Mouse (Mus musculus): Measurements from ENCODE around the gene Nptn. TPM values are rescaled to one million over a fixed set of nuclear protein-coding genes. Genes with fewer than 3 reads are reported as not detected.

Nptn gene
- polyA plus RNA-seq, 1 experiment from 2014 or later, result 145 TPM

DNA sequence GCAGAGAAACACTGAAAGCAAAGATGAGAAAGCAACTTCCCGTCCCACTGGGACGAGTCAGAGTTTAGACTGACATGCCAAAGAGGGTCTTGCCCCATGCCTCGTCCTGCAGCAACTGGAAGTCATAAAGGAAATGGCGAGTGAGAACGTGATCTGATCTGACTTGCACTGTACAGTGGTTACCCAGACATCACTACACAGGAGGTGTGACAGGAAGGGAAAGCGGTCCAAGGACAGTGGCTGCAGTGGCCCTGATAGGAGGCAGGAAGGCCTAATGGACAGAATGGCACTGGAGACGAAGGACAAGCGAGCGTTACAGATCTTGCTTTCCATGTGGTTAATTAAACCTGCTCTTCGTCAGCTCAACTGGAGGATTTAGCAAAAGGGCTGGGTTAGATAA is 103.2 kb downstream of the Nptn start:
- WGBS, result 78% methylated on average over 10 of the region's 10 CpGs
- Histone ChIP-seq H3K4me2 (replicated peaks; ENCODE audit: low read depth) (no peak overlapping the region), H3K27me3 (replicated peaks; ENCODE audit: control insufficient read depth, insufficient read depth, low read length) (no peaks in the 10 kb centered on the region), H3K9me3 (ENCODE audit: control insufficient read depth) (no peaks in the 10 kb centered on the region), H3K4me3 (ENCODE audit: low read depth, low read length) (no peak overlapping the region), H3K36me3 (ENCODE audit: control insufficient read depth, insufficient read depth) (no peaks in the 10 kb centered on the region), H3K4me1 (replicated peaks; ENCODE audit: control insufficient read depth, insufficient read depth, low read length) (no peaks in the 10 kb centered on the region), H3K27ac (ENCODE audit: low read depth, low read length) (no peak overlapping the region), H3K9ac (ENCODE audit: low read depth, low read length) (no peak overlapping the region)
- TF ChIP-seq CTCF (IDR thresholded peaks at IDR 0.05; ENCODE audit: low read depth), result no peak
- ATAC-seq, result no peak

DNA sequence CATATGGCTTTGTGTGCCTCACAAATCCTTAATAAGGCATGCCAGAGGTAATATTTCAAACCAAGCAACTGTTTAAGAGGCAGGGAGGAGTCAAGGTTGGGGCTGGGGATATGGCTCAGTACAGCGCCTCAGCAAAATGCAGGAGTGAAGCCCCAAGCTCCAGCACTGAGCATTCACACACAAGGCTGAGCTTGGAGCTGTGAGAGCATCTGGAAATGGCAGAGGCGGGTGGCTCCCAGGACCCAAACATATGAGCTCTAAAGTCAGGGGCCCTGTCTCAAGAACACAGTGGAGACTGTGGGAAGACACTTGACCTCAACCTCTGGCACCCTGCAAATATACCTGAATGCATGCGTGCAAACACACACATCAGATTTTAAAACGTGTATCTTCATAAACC is 106.0 kb downstream of the Nptn start:
- WGBS, result 78% methylated on average over 4 of the region's 4 CpGs
- Histone ChIP-seq H3K4me2 (replicated peaks; ENCODE audit: low read depth) (no peak overlapping the region), H3K27me3 (replicated peaks; ENCODE audit: control insufficient read depth, insufficient read depth, low read length) (no peaks in the 10 kb centered on the region), H3K4me3 (ENCODE audit: low read depth, low read length) (no peak overlapping the region), H3K36me3 (ENCODE audit: control insufficient read depth, insufficient read depth) (no peaks in the 10 kb centered on the region), H3K9me3 (ENCODE audit: control insufficient read depth) (no peaks in the 10 kb centered on the region), H3K9ac (ENCODE audit: low read depth, low read length) (no peak overlapping the region), H3K4me1 (replicated peaks; ENCODE audit: control insufficient read depth, insufficient read depth, low read length) (no peaks in the 10 kb centered on the region), H3K27ac (ENCODE audit: low read depth, low read length) (no peak overlapping the region)
- ATAC-seq, result no peak
- TF ChIP-seq CTCF (IDR thresholded peaks at IDR 0.05; ENCODE audit: low read depth), result no peak

DNA sequence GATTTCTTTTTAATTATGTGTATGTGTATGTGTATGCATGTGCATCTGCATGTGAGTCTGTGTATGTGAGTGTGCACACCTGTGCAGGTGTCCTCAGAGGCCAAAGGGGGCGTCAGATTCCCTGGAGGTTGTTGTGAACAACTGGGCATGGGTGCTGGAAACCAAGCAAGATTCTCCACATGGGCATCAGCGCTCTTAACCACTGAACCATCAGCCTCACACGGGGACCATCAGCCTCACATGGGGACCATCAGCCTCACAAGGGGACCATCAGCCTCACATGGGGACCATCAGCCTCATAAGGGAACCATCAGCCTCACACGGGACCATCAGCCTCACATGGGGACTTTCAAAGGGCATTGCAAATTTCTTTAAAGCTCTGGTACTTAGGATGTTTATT is 108.7 kb downstream of the Nptn start:
- 86% methylated on average over 4 of the region's 4 CpGs for WGBS
- Histone ChIP-seq H3K4me1 (replicated peaks; ENCODE audit: control insufficient read depth, insufficient read depth, low read length) (no peaks in the 10 kb centered on the region), H3K9me3 (ENCODE audit: control insufficient read depth) (no peaks in the 10 kb centered on the region)

DNA sequence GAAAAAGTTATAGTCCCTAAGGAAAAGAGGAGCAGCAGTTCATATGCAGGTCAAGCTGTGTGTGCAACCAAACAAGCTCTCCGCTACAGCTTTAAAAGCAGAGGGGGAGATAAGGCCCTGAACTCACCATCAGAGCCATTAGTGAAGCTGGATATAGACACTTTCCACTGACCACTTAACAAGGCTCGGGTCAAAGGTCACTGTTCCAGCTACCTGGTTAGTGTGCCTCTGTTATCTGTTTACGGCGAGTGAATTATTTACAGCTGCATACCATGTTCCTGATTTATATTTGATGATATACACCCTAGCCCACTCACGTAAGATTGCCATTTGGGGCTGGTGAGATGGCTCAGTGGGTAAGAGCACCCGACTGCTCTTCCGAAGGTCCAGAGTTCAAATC is 109.4 kb downstream of the Nptn start:
- H3K36me3 ChIP-seq (ENCODE audit: control insufficient read depth, insufficient read depth), result no peaks in the 10 kb centered on the region
- H3K9me3 ChIP-seq (ENCODE audit: control insufficient read depth), result no peaks in the 10 kb centered on the region
- ATAC-seq, result 0 out of 2 replicates have a peak, but pooled peaks have one; percentile 25
- 43% methylated on average over 7 of the region's 7 CpGs for WGBS
- no peaks in the 10 kb centered on the region for H3K27me3 ChIP-seq (replicated peaks; ENCODE audit: control insufficient read depth, insufficient read depth, low read length)
- no peak overlapping the region for H3K27ac ChIP-seq (ENCODE audit: low read depth, low read length)
- H3K4me2 ChIP-seq (replicated peaks; ENCODE audit: low read depth), result no peak overlapping the region
- H3K4me3 ChIP-seq (ENCODE audit: low read depth, low read length), result no peak overlapping the region
- no peak for TF ChIP-seq CTCF (IDR thresholded peaks at IDR 0.05; ENCODE audit: low read depth)
- H3K4me1 ChIP-seq (replicated peaks; ENCODE audit: control insufficient read depth, insufficient read depth, low read length), result no peaks in the 10 kb centered on the region
- H3K9ac ChIP-seq (ENCODE audit: low read depth, low read length), result no peak overlapping the region

More for the DNA sequence above, 108.7 kb downstream of the Nptn start:
- no peak for ATAC-seq
- no peak overlapping the region for H3K4me2 ChIP-seq (replicated peaks; ENCODE audit: low read depth)
- TF ChIP-seq CTCF (IDR thresholded peaks at IDR 0.05; ENCODE audit: low read depth), result no peak
- H3K9ac ChIP-seq (ENCODE audit: low read depth, low read length), result no peak overlapping the region
- H3K27ac ChIP-seq (ENCODE audit: low read depth, low read length), result no peak overlapping the region
- H3K4me3 ChIP-seq (ENCODE audit: low read depth, low read length), result no peak overlapping the region
- no peaks in the 10 kb centered on the region for H3K27me3 ChIP-seq (replicated peaks; ENCODE audit: control insufficient read depth, insufficient read depth, low read length)
- H3K36me3 ChIP-seq (ENCODE audit: control insufficient read depth, insufficient read depth), result no peaks in the 10 kb centered on the region

DNA sequence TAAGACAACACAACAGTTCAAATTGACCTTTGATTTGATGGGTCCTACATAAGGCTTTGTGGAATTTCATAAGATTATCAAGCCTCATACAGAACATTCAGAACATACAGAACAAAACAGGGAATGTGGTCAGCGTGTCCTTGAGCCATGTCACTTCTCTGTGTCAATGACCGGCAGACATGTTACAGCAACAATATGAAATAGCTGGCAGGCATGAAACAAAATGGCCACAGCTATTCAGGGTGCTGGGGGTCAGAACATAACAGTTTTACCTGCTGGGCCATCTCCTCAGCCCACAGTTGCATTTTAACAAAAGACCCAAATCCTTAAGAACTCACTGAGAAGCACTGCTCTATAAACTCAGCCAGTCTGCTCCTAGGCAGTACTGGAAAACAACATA is 116.4 kb downstream of the Nptn start:
- Histone ChIP-seq H3K4me2 (replicated peaks; ENCODE audit: low read depth) (no peak overlapping the region), H3K27ac (ENCODE audit: low read depth, low read length) (no peak overlapping the region), H3K4me3 (ENCODE audit: low read depth, low read length) (no peak overlapping the region), H3K27me3 (replicated peaks; ENCODE audit: control insufficient read depth, insufficient read depth, low read length) (no peaks in the 10 kb centered on the region), H3K9me3 (ENCODE audit: control insufficient read depth) (no peaks in the 10 kb centered on the region), H3K9ac (ENCODE audit: low read depth, low read length) (no peak overlapping the region), H3K4me1 (replicated peaks; ENCODE audit: control insufficient read depth, insufficient read depth, low read length) (no peaks in the 10 kb centered on the region), H3K36me3 (ENCODE audit: control insufficient read depth, insufficient read depth) (no peaks in the 10 kb centered on the region)
- WGBS, result 92% methylated on average over 2 of the region's 2 CpGs
- no peak for ATAC-seq
- TF ChIP-seq CTCF (IDR thresholded peaks at IDR 0.05; ENCODE audit: low read depth), result no peak

DNA sequence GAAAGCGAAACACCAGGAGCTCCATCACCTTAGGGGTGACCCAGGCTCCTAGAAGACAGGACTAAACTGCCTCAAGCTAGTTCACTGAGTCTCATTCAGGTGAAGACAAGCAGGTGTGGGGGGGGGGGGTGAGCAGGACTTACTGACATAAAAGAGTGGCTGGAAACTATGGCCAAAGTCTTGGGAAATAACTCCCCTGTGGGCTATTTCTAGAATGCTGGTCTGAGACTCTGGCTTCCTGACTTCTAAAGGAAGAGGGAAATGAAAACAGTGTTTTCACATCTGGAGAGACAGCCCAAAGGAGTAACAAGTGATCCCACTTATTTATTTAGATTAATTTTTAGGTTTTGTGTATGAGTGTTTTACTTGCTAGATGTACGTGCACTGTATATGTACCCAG is 119.7 kb downstream of the Nptn start:
- no peaks in the 10 kb centered on the region for H3K27me3 ChIP-seq (replicated peaks; ENCODE audit: control insufficient read depth, insufficient read depth, low read length)
- 80% methylated on average over 2 of the region's 2 CpGs for WGBS
- no peak for ATAC-seq

DNA sequence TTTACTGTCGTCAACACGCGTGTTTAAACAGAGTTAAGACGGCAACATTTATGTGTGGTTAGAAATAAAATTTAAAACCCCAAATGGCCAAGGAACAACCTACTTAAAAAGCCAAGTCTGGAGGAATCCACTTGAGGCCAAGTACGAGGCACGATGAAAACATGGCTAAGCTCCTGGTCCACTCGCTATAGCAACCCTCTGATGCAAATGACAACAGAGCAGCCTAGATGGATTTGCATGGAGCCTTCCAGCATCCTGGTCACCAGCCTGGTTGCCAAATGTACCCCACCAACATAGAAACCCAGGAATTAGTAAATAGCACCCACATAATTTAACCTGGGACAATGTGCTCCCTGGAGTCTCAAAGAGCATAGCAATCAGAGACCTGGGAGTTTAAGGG is 121.7 kb downstream of the Nptn start:
- H3K36me3 ChIP-seq (ENCODE audit: control insufficient read depth, insufficient read depth), result no peaks in the 10 kb centered on the region
- no peak overlapping the region for H3K4me2 ChIP-seq (replicated peaks; ENCODE audit: low read depth)
- no peak overlapping the region for H3K4me3 ChIP-seq (ENCODE audit: low read depth, low read length)
- no peaks in the 10 kb centered on the region for H3K4me1 ChIP-seq (replicated peaks; ENCODE audit: control insufficient read depth, insufficient read depth, low read length)
- no peak overlapping the region for H3K9ac ChIP-seq (ENCODE audit: low read depth, low read length)
- H3K27me3 ChIP-seq (replicated peaks; ENCODE audit: control insufficient read depth, insufficient read depth, low read length), result no peaks in the 10 kb centered on the region
- no peak for ATAC-seq
- 82% methylated on average over 7 of the region's 7 CpGs for WGBS
- H3K9me3 ChIP-seq (ENCODE audit: control insufficient read depth), result no peaks in the 10 kb centered on the region
- no peak overlapping the region for H3K27ac ChIP-seq (ENCODE audit: low read depth, low read length)
- no peak for TF ChIP-seq CTCF (IDR thresholded peaks at IDR 0.05; ENCODE audit: low read depth)

More for the DNA sequence above, 119.7 kb downstream of the Nptn start:
- H3K27ac ChIP-seq (ENCODE audit: low read depth, low read length), result no peak overlapping the region
- H3K9me3 ChIP-seq (ENCODE audit: control insufficient read depth), result no peaks in the 10 kb centered on the region
- H3K36me3 ChIP-seq (ENCODE audit: control insufficient read depth, insufficient read depth), result no peaks in the 10 kb centered on the region
- no peak for TF ChIP-seq CTCF (IDR thresholded peaks at IDR 0.05; ENCODE audit: low read depth)
- no peak overlapping the region for H3K9ac ChIP-seq (ENCODE audit: low read depth, low read length)
- H3K4me1 ChIP-seq (replicated peaks; ENCODE audit: control insufficient read depth, insufficient read depth, low read length), result no peaks in the 10 kb centered on the region
- H3K4me3 ChIP-seq (ENCODE audit: low read depth, low read length), result no peak overlapping the region
- H3K4me2 ChIP-seq (replicated peaks; ENCODE audit: low read depth), result no peak overlapping the region

All from intestine, postnatal 0 days (tissue).